ENCODE assay signal across 22 mouse cellular contexts in genomic region chr19:52503331-52503730, GRCm38 (mm10).
"Had no signal": no experiment of that assay in that cellular context is flagged by ENCODE, and none has a peak within 500 bp of the region (broad histone marks: within the 10 kb centered on the region; RNA-seq: fewer than 3 reads in every experiment).

No protein-coding gene starts in this region.

- H3K4me1 ChIP-seq: hindbrain, embryonic 15.5 days; limb, embryonic 15.5 days; megakaryocyte, embryonic 14.5 days; neural tube, embryonic 12.5 days had no signal

- H3K4me3 ChIP-seq: hindbrain, embryonic 15.5 days; layer of hippocampus, adult 2 months; limb, embryonic 15.5 days; megakaryocyte, embryonic 14.5 days; neural tube, embryonic 12.5 days; neural tube, embryonic 15.5 days had no signal

- DNase-seq: kidney, adult 2 months; kidney, postnatal 25 days; layer of hippocampus, adult 9-11 months; liver, postnatal 0 days; lung, postnatal 14 days; right cerebral cortex, adult 18-20 months; right cerebral cortex, postnatal 14 days; right cerebral cortex, postnatal 4 days; thymus, adult 2 months; thymus, postnatal 25 days had no signal

- H3K9me3 ChIP-seq: hindbrain, embryonic 15.5 days; limb, embryonic 15.5 days; neural tube, embryonic 12.5 days had no signal

- H3K27me3 ChIP-seq: hindbrain, embryonic 15.5 days; limb, embryonic 15.5 days; megakaryocyte, embryonic 14.5 days; neural tube, embryonic 12.5 days; neural tube, embryonic 15.5 days had no signal

- H3K27ac ChIP-seq: hindbrain, embryonic 15.5 days; kidney, postnatal 0 days; layer of hippocampus, adult 2 months; limb, embryonic 15.5 days; liver, embryonic 14.5 days; macrophage; neural tube, embryonic 12.5 days; neural tube, embryonic 15.5 days; stomach, postnatal 0 days had no signal

- ATAC-seq: intestine, postnatal 0 days; liver, postnatal 0 days had no signal

- H3K9ac ChIP-seq: hindbrain, embryonic 15.5 days; limb, embryonic 15.5 days; liver, embryonic 14.5 days; liver, postnatal 0 days; neural tube, embryonic 12.5 days; neural tube, embryonic 15.5 days had no signal

- H3K36me3 ChIP-seq: hindbrain, embryonic 15.5 days; limb, embryonic 15.5 days; neural tube, embryonic 12.5 days; neural tube, embryonic 15.5 days had no signal

- H3K4me2 ChIP-seq: hindbrain, embryonic 15.5 days; limb, embryonic 15.5 days; liver, embryonic 11.5 days; neural tube, embryonic 12.5 days; neural tube, embryonic 15.5 days had no signal
